Mouse (Mus musculus): ENCODE data around the gene Pmf1. TPM values are rescaled to one million over a fixed set of nuclear protein-coding genes. Genes with fewer than 3 reads are reported as not detected.

Pmf1 gene
- total and polyA plus RNA-seq, 2 experiments, result 12.9 to 68.1 TPM

- Histone ChIP-seq H3K9ac (ENCODE audit: low read depth, low read length) (0 out of 2 replicates have a peak overlapping the region, but pooled peaks have one; percentile 26), H3K27me3 (ENCODE audit: control insufficient read depth, insufficient read depth, low read length) (no peaks in the 10 kb centered on the region), H3K36me3 (ENCODE audit: control insufficient read depth, insufficient read depth, low read length) (peaks cover 7% of the 10 kb centered on the region; the same call in 1 of the 2 replicates), H3K27ac (replicated peaks; ENCODE audit: insufficient read depth, low read depth, low read length) (peak overlapping the region; percentile 81), H3K4me3 (ENCODE audit: insufficient read depth, low read depth, low read length) (no peak overlapping the region), H3K4me1 (ENCODE audit: control insufficient read depth, insufficient read depth, low read length) (peaks cover 57% of the 10 kb centered on the region), H3K79me2 (ENCODE audit: control insufficient read depth, insufficient read depth, low read length) (peaks cover 36% of the 10 kb centered on the region)
- DNase-seq (ENCODE audit: extremely low read depth, low read depth, low spot score), result peak; percentile 92
- 11% methylated on average over 4 of the region's 4 CpGs for WGBS
- TF ChIP-seq CTCF (IDR thresholded peaks at IDR 0.05; ENCODE audit: low read depth, low read length), result no peak
- TF ChIP-seq POLR2A (IDR thresholded peaks at IDR 0.05; ENCODE audit: extremely low read depth, insufficient read depth, low read length), result no peak
Measured at GRCm38 (mm10) chr3:88415668-88416067, 5.5 kb upstream of the Pmf1 start.

GRCm38 (mm10) chr3:88412636-88413035 lies 2.5 kb upstream of the Pmf1 start:
- peak overlapping the region; percentile 44; the same call in 1 of the 2 replicates for H3K27ac ChIP-seq (replicated peaks; ENCODE audit: insufficient read depth, low read depth, low read length)
- peaks cover 9% of the 10 kb centered on the region; the same call in 1 of the 2 replicates for H3K79me2 ChIP-seq (ENCODE audit: control insufficient read depth, insufficient read depth, low read length)
- no peak for DNase-seq (ENCODE audit: extremely low read depth, low read depth, low spot score)
- H3K36me3 ChIP-seq (ENCODE audit: control insufficient read depth, insufficient read depth, low read length), result no peaks in the 10 kb centered on the region; the same call in 1 of the 2 replicates
- H3K4me1 ChIP-seq (ENCODE audit: control insufficient read depth, insufficient read depth, low read length), result peaks cover 44% of the 10 kb centered on the region
- no peak for TF ChIP-seq POLR2A (IDR thresholded peaks at IDR 0.05; ENCODE audit: extremely low read depth, insufficient read depth, low read length)
- TF ChIP-seq CTCF (IDR thresholded peaks at IDR 0.05; ENCODE audit: low read depth, low read length), result no peak
- no peak overlapping the region for H3K9ac ChIP-seq (ENCODE audit: low read depth, low read length)
- no peak overlapping the region for H3K4me3 ChIP-seq (ENCODE audit: insufficient read depth, low read depth, low read length)
- H3K27me3 ChIP-seq (ENCODE audit: control insufficient read depth, insufficient read depth, low read length), result no peaks in the 10 kb centered on the region
- 85% methylated on average over 11 of the region's 11 CpGs for WGBS

GRCm38 (mm10) chr3:88411681-88412080 lies 1.6 kb upstream of the Pmf1 start:
- TF ChIP-seq CTCF (IDR thresholded peaks at IDR 0.05; ENCODE audit: low read depth, low read length), result no peak
- Histone ChIP-seq H3K4me3 (ENCODE audit: insufficient read depth, low read depth, low read length) (no peak overlapping the region), H3K9ac (ENCODE audit: low read depth, low read length) (no peak overlapping the region), H3K4me1 (ENCODE audit: control insufficient read depth, insufficient read depth, low read length) (peaks cover 46% of the 10 kb centered on the region), H3K79me2 (ENCODE audit: control insufficient read depth, insufficient read depth, low read length) (peaks cover 4% of the 10 kb centered on the region; the same call in 1 of the 2 replicates), H3K27ac (replicated peaks; ENCODE audit: insufficient read depth, low read depth, low read length) (peak overlapping the region; percentile 88), H3K27me3 (ENCODE audit: control insufficient read depth, insufficient read depth, low read length) (no peaks in the 10 kb centered on the region), H3K36me3 (ENCODE audit: control insufficient read depth, insufficient read depth, low read length) (no peaks in the 10 kb centered on the region; the same call in 1 of the 2 replicates)
- WGBS, result 17% methylated on average over 4 of the region's 4 CpGs
- DNase-seq (ENCODE audit: extremely low read depth, low read depth, low spot score), result peak; percentile 98

GRCm38 (mm10) chr3:88410645-88411031 lies 507 bp upstream of the Pmf1 start:
- Histone ChIP-seq H3K4me3 (ENCODE audit: insufficient read depth, low read depth, low read length) (no peak overlapping the region), H3K9ac (ENCODE audit: low read depth, low read length) (peak overlapping the region; percentile 47), H3K79me2 (ENCODE audit: control insufficient read depth, insufficient read depth, low read length) (peaks cover 4% of the 10 kb centered on the region; the same call in 1 of the 2 replicates), H3K4me1 (ENCODE audit: control insufficient read depth, insufficient read depth, low read length) (peaks cover 38% of the 10 kb centered on the region), H3K27me3 (ENCODE audit: control insufficient read depth, insufficient read depth, low read length) (no peaks in the 10 kb centered on the region), H3K27ac (replicated peaks; ENCODE audit: insufficient read depth, low read depth, low read length) (peak overlapping the region; percentile 88), H3K36me3 (ENCODE audit: control insufficient read depth, insufficient read depth, low read length) (no peaks in the 10 kb centered on the region; the same call in 1 of the 2 replicates)
- WGBS, result 16% methylated on average over 7 of the region's 7 CpGs
- peak; percentile 47 for DNase-seq (ENCODE audit: extremely low read depth, low read depth, low spot score)
- TF ChIP-seq CTCF (IDR thresholded peaks at IDR 0.05; ENCODE audit: low read depth, low read length), result no peak
- TF ChIP-seq POLR2A (IDR thresholded peaks at IDR 0.05; ENCODE audit: extremely low read depth, insufficient read depth, low read length), result no peak

GRCm38 (mm10) chr3:88408953-88409352 lies 1.2 kb downstream of the Pmf1 start:
- Histone ChIP-seq H3K36me3 (ENCODE audit: control insufficient read depth, insufficient read depth, low read length) (no peaks in the 10 kb centered on the region; the same call in 1 of the 2 replicates), H3K27me3 (ENCODE audit: control insufficient read depth, insufficient read depth, low read length) (no peaks in the 10 kb centered on the region), H3K27ac (replicated peaks; ENCODE audit: insufficient read depth, low read depth, low read length) (peak overlapping the region; percentile 97), H3K4me1 (ENCODE audit: control insufficient read depth, insufficient read depth, low read length) (peaks cover 28% of the 10 kb centered on the region), H3K79me2 (ENCODE audit: control insufficient read depth, insufficient read depth, low read length) (peaks cover 4% of the 10 kb centered on the region; the same call in 1 of the 2 replicates), H3K9ac (ENCODE audit: low read depth, low read length) (peak overlapping the region; percentile 97), H3K4me3 (ENCODE audit: insufficient read depth, low read depth, low read length) (no peak overlapping the region)
- DNase-seq (ENCODE audit: extremely low read depth, low read depth, low spot score), result peak; percentile 87
- 14% methylated on average over 5 of the region's 5 CpGs for WGBS
- TF ChIP-seq CTCF (IDR thresholded peaks at IDR 0.05; ENCODE audit: low read depth, low read length), result no peak
- 0 out of 2 replicates have a peak, but pooled peaks have one; percentile 14 for TF ChIP-seq POLR2A (IDR thresholded peaks at IDR 0.05; ENCODE audit: extremely low read depth, insufficient read depth, low read length)

- Histone ChIP-seq H3K79me2 (ENCODE audit: control insufficient read depth, insufficient read depth, low read length) (peaks cover 4% of the 10 kb centered on the region; the same call in 1 of the 2 replicates), H3K36me3 (ENCODE audit: control insufficient read depth, insufficient read depth, low read length) (peaks cover 2% of the 10 kb centered on the region; the same call in 1 of the 2 replicates), H3K27me3 (ENCODE audit: control insufficient read depth, insufficient read depth, low read length) (no peaks in the 10 kb centered on the region), H3K4me1 (ENCODE audit: control insufficient read depth, insufficient read depth, low read length) (peaks cover 24% of the 10 kb centered on the region), H3K9ac (ENCODE audit: low read depth, low read length) (no peak overlapping the region), H3K27ac (replicated peaks; ENCODE audit: insufficient read depth, low read depth, low read length) (no peak overlapping the region), H3K4me3 (ENCODE audit: insufficient read depth, low read depth, low read length) (no peak overlapping the region)
- TF ChIP-seq CTCF (IDR thresholded peaks at IDR 0.05; ENCODE audit: low read depth, low read length) (no peak), POLR2A (IDR thresholded peaks at IDR 0.05; ENCODE audit: extremely low read depth, insufficient read depth, low read length) (no peak)
- WGBS, result 45% methylated on average over 7 of the region's 7 CpGs
- DNase-seq (ENCODE audit: extremely low read depth, low read depth, low spot score), result peak; percentile 46
Measured at GRCm38 (mm10) chr3:88407529-88407928, 2.6 kb downstream of the Pmf1 start.

Data from liver, adult 2 months (tissue).